ENCODE assay signal across 20 mouse cellular contexts in the genomic region with DNA sequence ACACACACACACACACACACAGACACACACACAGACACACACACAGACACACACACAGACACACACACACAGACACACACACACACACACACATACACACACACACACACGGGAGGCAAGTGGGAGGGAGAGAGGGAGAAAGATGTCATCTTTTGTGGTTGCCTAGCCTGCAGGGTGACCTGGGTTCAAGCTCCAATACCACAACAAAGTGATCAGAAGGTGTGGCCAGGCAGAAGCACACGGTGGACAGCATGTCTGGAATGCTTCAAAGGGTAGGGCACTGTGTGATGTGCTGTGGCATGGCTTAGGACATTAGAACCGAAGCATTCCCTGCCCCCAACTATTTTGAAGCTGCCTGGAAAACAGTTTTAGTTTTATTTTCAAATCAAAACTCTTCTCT.
"Had no signal": no experiment of that assay in that cellular context is flagged by ENCODE, and none has a peak within 500 bp of the region (broad histone marks: within the 10 kb centered on the region; RNA-seq: fewer than 3 reads in every experiment).

No protein-coding gene starts in this region.

- H3K36me3 ChIP-seq: kidney, embryonic 15.5 days; limb, embryonic 12.5 days; limb, embryonic 15.5 days; midbrain, embryonic 12.5 days; midbrain, embryonic 15.5 days; neural tube, embryonic 12.5 days; neural tube, embryonic 15.5 days; stomach, embryonic 15.5 days had no signal

- H3K4me3 ChIP-seq: kidney, embryonic 15.5 days; limb, embryonic 12.5 days; limb, embryonic 15.5 days; midbrain, embryonic 12.5 days; midbrain, embryonic 15.5 days; neural tube, embryonic 12.5 days; neural tube, embryonic 15.5 days; stomach, embryonic 15.5 days had no signal

- H3K27me3 ChIP-seq: kidney, embryonic 15.5 days; limb, embryonic 12.5 days; limb, embryonic 15.5 days; midbrain, embryonic 12.5 days; midbrain, embryonic 15.5 days; neural tube, embryonic 12.5 days; neural tube, embryonic 15.5 days; stomach, embryonic 15.5 days had no signal

- DNase-seq: kidney, adult 8-10 months; kidney, postnatal 10 days; kidney, postnatal 36 days; layer of hippocampus, postnatal 36 days; left cerebral cortex, postnatal 4 days; liver, postnatal 0 days; lung, embryonic 14.5 days; retina, postnatal 1 day; right cerebral cortex, postnatal 25 days; spleen, adult 18-20 months; thymus, postnatal 25 days had no signal

- H3K9me3 ChIP-seq: kidney, embryonic 15.5 days; limb, embryonic 12.5 days; limb, embryonic 15.5 days; midbrain, embryonic 12.5 days; midbrain, embryonic 15.5 days; neural tube, embryonic 12.5 days; neural tube, embryonic 15.5 days; stomach, embryonic 15.5 days had no signal

- ATAC-seq: liver, postnatal 0 days; lung, postnatal 0 days; midbrain, embryonic 15.5 days had no signal
